Mouse (Mus musculus): Measurements from ENCODE around the gene Tbccd1.

Gene Tbccd1

GRCm38 (mm10) chr16:22856773-22857172 lies 696 bp downstream of the Tbccd1 start:
- DNase-seq: no peak

- no peak for DNase-seq
Measured at GRCm38 (mm10) chr16:22852709-22853108, 4.8 kb downstream of the Tbccd1 start.

- no peak for DNase-seq
Measured at GRCm38 (mm10) chr16:22848331-22848730, 9.1 kb downstream of the Tbccd1 start.

- DNase-seq: no peak
Measured at GRCm38 (mm10) chr16:22847686-22848085, 9.8 kb downstream of the Tbccd1 start.

- DNase-seq: no peak
Measured at GRCm38 (mm10) chr16:22845481-22845880, 12.0 kb downstream of the Tbccd1 start.

GRCm38 (mm10) chr16:22844834-22845233 lies 12.6 kb downstream of the Tbccd1 start:
- DNase-seq: no peak

GRCm38 (mm10) chr16:22844061-22844801 lies 13.2 kb downstream of the Tbccd1 start:
- peak; percentile 82 to 85 for DNase-seq

- DNase-seq: no peak
Measured at GRCm38 (mm10) chr16:22842871-22843270, 14.6 kb downstream of the Tbccd1 start.

- DNase-seq: no peak
Measured at GRCm38 (mm10) chr16:22839146-22839857, 18.2 kb downstream of the Tbccd1 start.

GRCm38 (mm10) chr16:22832932-22833525 lies 24.4 kb downstream of the Tbccd1 start:
- no peak for DNase-seq

GRCm38 (mm10) chr16:22820731-22821130 lies 36.7 kb downstream of the Tbccd1 start:
- DNase-seq: peak in 1 of 2 experiments; percentile 22

- DNase-seq: no peak
Measured at GRCm38 (mm10) chr16:22811477-22811876, 46.0 kb downstream of the Tbccd1 start, which contains the start of gene Crygs. Crygs (minus strand) TSS chr16:22811577.

- DNase-seq: peak; percentile 80 to 87
Measured at GRCm38 (mm10) chr16:22807468-22808070, 49.9 kb downstream of the Tbccd1 start.

- DNase-seq: no peak
Measured at GRCm38 (mm10) chr16:22802786-22803185, 54.7 kb downstream of the Tbccd1 start.

GRCm38 (mm10) chr16:22800849-22801109 lies 56.7 kb downstream of the Tbccd1 start:
- no peak for DNase-seq

GRCm38 (mm10) chr16:22800026-22800848 lies 57.2 kb downstream of the Tbccd1 start:
- DNase-seq: no peak

GRCm38 (mm10) chr16:22798520-22798919 lies 58.9 kb downstream of the Tbccd1 start:
- no peak for DNase-seq

GRCm38 (mm10) chr16:22797521-22797920 lies 59.9 kb downstream of the Tbccd1 start:
- DNase-seq: peak; percentile 86 to 92

GRCm38 (mm10) chr16:22795497-22795896 lies 62.0 kb downstream of the Tbccd1 start:
- no peak for DNase-seq

- DNase-seq: peak in 1 of 2 experiments; percentile 52
Measured at GRCm38 (mm10) chr16:22791235-22791634, 66.2 kb downstream of the Tbccd1 start.

GRCm38 (mm10) chr16:22789908-22790367 lies 67.5 kb downstream of the Tbccd1 start:
- DNase-seq: peak; percentile 69 to 72

GRCm38 (mm10) chr16:22782686-22783085 lies 74.8 kb downstream of the Tbccd1 start:
- no peak for DNase-seq

All from cerebellum, adult 18-20 months (tissue).